Mouse (Mus musculus): ENCODE data around the gene Nqo1.

The Nqo1 gene

GRCm38 (mm10) chr8:107405935-107406334, 2.9 kb upstream of the Nqo1 start:
- no peak for DNase-seq (ENCODE audit: low read depth, low spot score)

DNA sequence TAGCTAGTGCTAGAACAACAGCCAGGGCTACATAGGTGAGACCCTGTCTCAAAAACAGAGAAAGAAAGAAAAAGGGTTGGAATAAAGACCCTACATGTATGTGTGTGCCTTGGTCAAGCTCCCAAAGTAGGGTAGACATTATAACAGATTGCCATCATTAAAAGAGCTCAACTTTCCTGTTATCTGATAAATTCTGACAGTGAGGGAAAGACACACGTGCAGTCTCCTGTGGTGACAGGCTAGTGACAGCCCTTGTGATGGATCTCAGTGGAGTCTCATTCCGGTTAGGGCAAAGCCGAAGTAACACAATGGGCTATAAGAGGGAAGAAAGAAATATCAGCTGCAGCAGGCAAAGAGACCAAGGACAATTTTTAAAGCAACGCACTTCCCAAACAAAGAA, 1.1 kb upstream of the Nqo1 start:
- DNase-seq (ENCODE audit: low read depth, low spot score), result no peak

- DNase-seq (ENCODE audit: low read depth, low spot score), result no peak
These were observed 1.1 kb downstream of the Nqo1 start for GRCm38 (mm10) chr8:107401866-107402265.

DNA sequence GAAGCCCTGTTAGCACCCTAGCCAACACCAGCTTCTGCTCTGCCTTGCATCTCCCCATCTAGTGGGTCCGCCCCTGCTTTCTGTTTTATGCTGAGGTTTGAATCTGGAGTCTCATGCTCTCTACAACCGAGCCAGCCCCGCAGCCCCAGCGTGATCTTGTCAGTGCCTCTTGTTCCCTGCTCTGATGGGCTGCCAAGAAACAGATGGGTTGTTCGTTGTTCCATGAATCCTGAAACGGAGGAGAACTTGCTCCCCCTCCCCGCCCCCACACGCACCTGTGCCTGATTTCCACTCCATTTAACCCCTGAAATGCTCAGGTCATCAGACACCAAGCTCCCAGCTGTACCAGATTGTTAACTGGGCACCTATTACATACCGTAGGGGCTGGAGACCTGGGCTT, 3.5 kb downstream of the Nqo1 start:
- DNase-seq (ENCODE audit: low read depth, low spot score), result no peak

DNA sequence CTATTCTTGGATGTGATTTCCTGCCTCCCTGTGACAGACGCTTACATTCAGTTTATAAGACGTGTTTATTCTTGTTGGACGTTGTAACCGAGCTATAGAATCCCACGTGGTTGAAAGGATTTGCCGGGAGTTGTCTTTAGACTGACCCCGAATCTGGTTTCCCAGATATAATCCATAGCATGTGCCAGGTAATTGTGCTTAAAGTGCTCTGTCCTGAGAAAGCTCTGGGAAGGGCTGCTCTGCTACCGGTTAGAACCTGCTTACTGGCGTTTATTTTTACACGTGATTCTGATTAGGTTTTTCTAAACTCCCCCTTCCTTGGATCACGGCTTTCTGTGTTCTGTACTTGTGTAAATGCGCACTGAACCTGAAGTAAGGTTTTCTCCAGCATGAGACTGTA, 5.3 kb downstream of the Nqo1 start:
- no peak for DNase-seq (ENCODE audit: low read depth, low spot score)

- DNase-seq (ENCODE audit: low read depth, low spot score), result no peak
These were observed 6.8 kb downstream of the Nqo1 start for GRCm38 (mm10) chr8:107396106-107396670.

GRCm38 (mm10) chr8:107395397-107395796, 7.6 kb downstream of the Nqo1 start:
- DNase-seq (ENCODE audit: low read depth, low spot score), result no peak

GRCm38 (mm10) chr8:107391136-107391516, 11.9 kb downstream of the Nqo1 start:
- no peak for DNase-seq (ENCODE audit: low read depth, low spot score)

GRCm38 (mm10) chr8:107390476-107391135, 12.4 kb downstream of the Nqo1 start:
- no peak for DNase-seq (ENCODE audit: low read depth, low spot score)

DNA sequence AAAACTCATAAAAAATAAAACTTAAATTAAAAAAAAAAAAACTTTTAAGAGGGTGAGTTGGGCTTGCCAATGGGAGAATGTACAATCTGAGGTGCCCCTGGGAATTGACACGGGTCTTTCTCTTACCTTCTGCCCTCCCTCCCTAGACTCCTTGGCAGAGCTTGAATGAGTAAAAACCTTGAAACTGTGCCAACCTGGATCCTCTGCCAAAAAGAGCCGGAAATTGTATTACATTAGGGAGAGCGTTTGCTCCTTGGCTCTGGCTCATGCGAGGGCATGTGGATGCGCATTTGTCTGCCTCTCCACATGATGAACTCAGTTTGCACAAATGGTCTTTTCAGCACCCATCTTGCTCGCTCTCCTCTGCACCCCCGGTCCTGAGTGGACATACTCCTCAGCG, 13.4 kb downstream of the Nqo1 start:
- peak; percentile 31 for DNase-seq (ENCODE audit: low read depth, low spot score)

GRCm38 (mm10) chr8:107387861-107388260, 15.1 kb downstream of the Nqo1 start:
- no peak for DNase-seq (ENCODE audit: low read depth, low spot score)

DNA sequence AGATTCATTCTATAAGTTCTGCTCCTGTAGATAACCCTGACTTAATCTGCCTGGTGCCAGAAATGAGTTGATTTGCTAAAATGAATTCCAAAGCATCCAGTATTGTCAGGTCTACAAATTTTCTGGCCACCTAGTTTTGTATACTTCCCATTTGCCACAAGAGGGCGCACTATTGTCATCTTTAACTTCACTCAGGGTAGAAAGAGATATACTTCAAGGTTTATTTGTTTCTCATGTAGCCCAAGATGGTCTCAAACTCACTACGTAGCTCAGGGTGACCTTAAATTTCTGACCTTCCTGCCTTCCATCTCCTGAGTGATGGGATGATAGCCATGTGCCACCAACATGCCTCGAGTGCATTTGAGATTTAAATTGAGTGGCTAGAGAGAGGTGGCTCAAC, 16.4 kb downstream of the Nqo1 start:
- peak; percentile 36 for DNase-seq (ENCODE audit: low read depth, low spot score)

GRCm38 (mm10) chr8:107386171-107386570, 16.8 kb downstream of the Nqo1 start:
- no peak for DNase-seq (ENCODE audit: low read depth, low spot score)

DNA sequence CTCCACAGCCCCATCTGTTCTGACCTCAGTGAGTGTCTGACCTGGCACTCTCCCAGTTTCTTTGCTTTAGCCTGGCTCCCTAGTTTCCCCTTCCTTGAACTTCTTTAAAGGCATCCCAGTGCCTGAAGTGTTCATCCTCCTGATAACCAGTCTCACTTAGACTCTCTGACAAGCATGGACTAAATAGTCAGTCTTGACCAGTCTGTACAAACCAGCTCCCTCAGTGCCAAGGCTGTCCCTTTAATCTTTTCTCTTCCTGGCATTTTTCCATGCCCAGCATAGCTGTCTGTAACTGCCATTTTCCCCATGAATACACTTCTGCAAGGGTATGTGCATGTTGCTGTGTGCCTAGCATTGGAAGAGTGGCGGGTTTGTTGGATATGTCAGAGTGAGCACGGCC, 17.9 kb downstream of the Nqo1 start:
- no peak for DNase-seq (ENCODE audit: low read depth, low spot score)

DNA sequence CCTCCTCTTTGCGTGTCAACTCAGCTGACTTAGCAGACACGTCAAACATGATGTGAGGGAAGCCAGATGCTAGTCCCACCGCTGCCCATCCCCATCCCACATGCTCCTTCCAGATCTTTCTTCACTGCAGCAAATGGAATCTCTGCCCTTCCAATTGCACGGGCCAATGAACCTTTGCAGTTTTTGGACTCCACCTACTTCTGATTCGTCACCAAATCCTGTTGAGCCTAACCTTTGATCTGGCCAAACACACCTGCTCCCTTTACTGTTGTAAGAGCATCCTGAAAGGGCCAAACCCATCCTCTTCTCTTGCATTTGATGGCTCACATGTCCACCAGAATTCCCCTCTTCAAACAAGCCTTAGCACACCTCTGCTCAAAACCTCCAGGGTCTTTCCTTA, 18.4 kb downstream of the Nqo1 start:
- no peak for DNase-seq (ENCODE audit: low read depth, low spot score)

- DNase-seq (ENCODE audit: low read depth, low spot score), result no peak
These were observed 20.1 kb downstream of the Nqo1 start for GRCm38 (mm10) chr8:107382898-107383297.

- DNase-seq (ENCODE audit: low read depth, low spot score), result no peak
These were observed 21.3 kb downstream of the Nqo1 start for GRCm38 (mm10) chr8:107381666-107382065.

- no peak for DNase-seq (ENCODE audit: low read depth, low spot score)
These were observed 22.3 kb downstream of the Nqo1 start for GRCm38 (mm10) chr8:107380734-107381133.

DNA sequence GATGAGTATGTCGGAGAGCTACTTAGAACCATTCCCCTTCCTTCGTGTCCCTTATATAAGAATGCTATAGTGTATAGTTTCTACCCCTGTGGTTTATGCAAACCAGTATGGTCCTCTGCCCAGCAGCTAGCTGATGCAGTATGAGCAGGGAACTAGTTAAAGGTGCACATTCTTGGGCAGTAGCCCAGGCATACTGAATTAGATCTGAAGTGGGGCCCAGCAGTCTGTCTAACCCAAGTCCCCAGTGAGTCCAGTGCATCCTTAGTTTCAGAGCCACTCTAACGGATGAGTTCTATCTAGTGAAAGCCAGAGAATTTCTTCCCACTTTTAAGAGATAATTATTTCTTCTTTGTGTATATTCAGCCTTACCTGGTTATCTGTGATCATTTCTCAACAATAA, 25.7 kb downstream of the Nqo1 start:
- no peak for DNase-seq (ENCODE audit: low read depth, low spot score)

DNA sequence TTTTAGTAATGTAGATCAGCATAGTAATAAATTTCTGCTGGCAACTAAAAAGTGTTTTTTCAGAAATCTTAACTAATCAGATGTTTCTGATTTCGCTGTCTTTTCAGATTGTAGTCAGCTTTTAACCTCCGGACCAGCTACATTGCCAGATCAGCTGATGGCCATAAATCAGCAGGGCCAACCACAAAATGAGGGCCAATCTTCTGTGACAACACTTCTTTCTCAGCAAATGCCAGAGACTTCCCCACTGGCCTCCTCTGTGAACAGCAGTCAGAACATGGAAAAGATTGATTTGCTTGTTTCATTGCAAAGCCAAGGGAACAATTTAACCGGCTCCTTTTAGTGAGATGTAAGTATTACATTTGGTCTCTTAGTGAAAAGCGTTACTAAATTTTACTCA, 32.7 kb downstream of the Nqo1 start:
- DNase-seq (ENCODE audit: low read depth, low spot score), result no peak

All from retina, postnatal 7 days (tissue).